Mouse (Mus musculus) small intestine, adult 2 months (tissue): ENCODE data around the gene Ccdc137. TPM values are rescaled to one million over a fixed set of nuclear protein-coding genes. Genes with fewer than 3 reads are reported as not detected.

Experiments used
- H3K27ac ChIP-seq: fragments of 200-500 bp; 2 replicates; pipeline ENCODE4 v1.5.1; 2012; ENCODE audit warnings: low read depth, low read length, control low read depth, inconsistent platforms; ENCODE audit not compliant: insufficient read depth
- H3K27me3 ChIP-seq: fragments of 200-500 bp; 2 replicates; pipeline ENCODE4 v1.6.1; 2012; ENCODE audit warnings: mild to moderate bottlenecking, moderate library complexity, low read length, inconsistent platforms; ENCODE audit not compliant: control insufficient read depth, insufficient read depth
- H3K36me3 ChIP-seq: fragments of 200-500 bp; 2 replicates; pipeline ENCODE4 v1.6.1; 2012; ENCODE audit warnings: mild to moderate bottlenecking, low read length, control low read depth, inconsistent platforms; ENCODE audit not compliant: control insufficient read depth, insufficient read depth
- H3K4me1 ChIP-seq: fragments of 200-500 bp; 2 replicates; pipeline ENCODE4 v1.6.1; 2012; ENCODE audit warnings: low read length, inconsistent platforms, mixed read lengths; ENCODE audit not compliant: control insufficient read depth, insufficient read depth, insufficient read length
- H3K4me3 ChIP-seq: fragments of 200-500 bp; 2 replicates; pipeline ENCODE4 v1.5.1; 2012; ENCODE audit warnings: low read depth, mild to moderate bottlenecking, control low read depth, inconsistent platforms, low read length, moderate library complexity
- CTCF ChIP-seq: fragments of 200-500 bp; IDR thresholded peaks from 2 replicates; pipeline ENCODE4 v1.5.1; 2012; ENCODE audit warnings: low read depth, mild to moderate bottlenecking, control low read depth, inconsistent platforms, low read length, moderate library complexity, mixed read lengths; ENCODE audit not compliant: insufficient replicate concordance, insufficient read length; ENCODE audit errors: extremely low read depth
- POLR2A ChIP-seq: fragments of 200-500 bp; IDR thresholded peaks from 2 replicates; pipeline ENCODE4 v1.6.1; 2012; ENCODE audit warnings: low read depth, mild to moderate bottlenecking, control low read depth, inconsistent platforms, low read length, moderate library complexity
- WGBS: fragments of 180-500 bp; shearing (Covaris S2); methylation state at CpG from one replicate; pipeline ENCODE4 v1.1.7; 2018; 5-methylcytosine and 5-hydroxymethylcytosine counted together
- polyA plus RNA-seq: library from polyadenylated mRNA; depleted of rRNA; stranded (reverse); fragments of >200 nt; gene quantifications from 2 replicates; pipeline ENCODE4 v1.2.3, GENCODE M21; 2012

Ccdc137 gene
- polyA plus RNA-seq, 1 experiment, result 4.4 TPM

- Histone ChIP-seq H3K27me3 (no peaks in the 10 kb centered on the region), H3K4me3 (no peak overlapping the region), H3K4me1 (peaks cover 20% of the 10 kb centered on the region; the same call in 1 of the 2 replicates), H3K36me3 (peaks cover 33% of the 10 kb centered on the region), H3K27ac (no peak overlapping the region)
- TF ChIP-seq CTCF (no peak), POLR2A (no peak)
- WGBS, result 26% methylated on average over 6 of the region's 6 CpGs
Measured at GRCm38 (mm10) chr11:120501018-120501417, 43.1 kb downstream of the Ccdc137 start.

GRCm38 (mm10) chr11:120501701-120502100, 43.8 kb downstream of the Ccdc137 start:
- Histone ChIP-seq H3K27ac (no peak overlapping the region), H3K4me3 (no peak overlapping the region), H3K27me3 (no peaks in the 10 kb centered on the region), H3K4me1 (peaks cover 24% of the 10 kb centered on the region; the same call in 1 of the 2 replicates), H3K36me3 (peaks cover 27% of the 10 kb centered on the region)
- 78% methylated on average over 4 of the region's 4 CpGs for WGBS
- no peak for TF ChIP-seq CTCF

GRCm38 (mm10) chr11:120505661-120506060, 47.7 kb downstream of the Ccdc137 start:
- Histone ChIP-seq H3K27ac (no peak overlapping the region), H3K36me3 (no peaks in the 10 kb centered on the region), H3K27me3 (no peaks in the 10 kb centered on the region), H3K4me1 (peaks cover 27% of the 10 kb centered on the region), H3K4me3 (no peak overlapping the region)
- 66% methylated on average over 3 of the region's 3 CpGs for WGBS
- TF ChIP-seq CTCF, result no peak
- no peak for TF ChIP-seq POLR2A

GRCm38 (mm10) chr11:120506899-120507298, 49.0 kb downstream of the Ccdc137 start:
- Histone ChIP-seq H3K36me3 (no peaks in the 10 kb centered on the region), H3K4me3 (no peak overlapping the region), H3K27ac (peak overlapping the region; percentile 85), H3K4me1 (peaks cover 25% of the 10 kb centered on the region), H3K27me3 (no peaks in the 10 kb centered on the region)
- 18% methylated on average over 4 of the region's 4 CpGs for WGBS
- peak; percentile 63; the same call in 1 of the 2 replicates for TF ChIP-seq CTCF
- no peak for TF ChIP-seq POLR2A

GRCm38 (mm10) chr11:120507611-120508289, 49.8 kb downstream of the Ccdc137 start:
- Histone ChIP-seq H3K36me3 (no peaks in the 10 kb centered on the region), H3K4me1 (peaks cover 25% of the 10 kb centered on the region), H3K27ac (peak overlapping the region; percentile 85), H3K4me3 (no peak overlapping the region), H3K27me3 (no peaks in the 10 kb centered on the region)
- WGBS, result 29% methylated on average over 13 of the region's 13 CpGs
- no peak for TF ChIP-seq POLR2A
- no peak for TF ChIP-seq CTCF

GRCm38 (mm10) chr11:120508290-120508870, 50.5 kb downstream of the Ccdc137 start:
- Histone ChIP-seq H3K4me3 (no peak overlapping the region), H3K27ac (peak overlapping the region; percentile 70), H3K4me1 (peaks cover 25% of the 10 kb centered on the region), H3K36me3 (no peaks in the 10 kb centered on the region), H3K27me3 (no peaks in the 10 kb centered on the region)
- TF ChIP-seq CTCF (no peak), POLR2A (no peak)
- 64% methylated on average over 9 of the region's 9 CpGs for WGBS

GRCm38 (mm10) chr11:120509940-120510339, 52.0 kb downstream of the Ccdc137 start:
- WGBS, result 14% methylated on average over 4 of the region's 4 CpGs
- Histone ChIP-seq H3K4me3 (no peak overlapping the region), H3K4me1 (peaks cover 25% of the 10 kb centered on the region), H3K36me3 (no peaks in the 10 kb centered on the region), H3K27me3 (no peaks in the 10 kb centered on the region), H3K27ac (peak overlapping the region; percentile 86)
- TF ChIP-seq POLR2A (no peak), CTCF (no peak)
